Mouse (Mus musculus): ENCODE measurements around the gene Adpgk.

GRCm38 (mm10) chr9:59282683-59282986 is 8.7 kb upstream of the Adpgk start:
- TF ChIP-seq CTCF (conservative IDR thresholded peaks at IDR 0.05; ENCODE audit: low read length) (no peak), NANOG (IDR thresholded peaks at IDR 0.05; ENCODE audit: borderline replicate concordance, low read length) (no peak), POU5F1 (IDR thresholded peaks at IDR 0.05; ENCODE audit: borderline replicate concordance, low read length) (no peak)
